10 mouse cellular contexts compared by ENCODE assay signal in the genomic region with DNA sequence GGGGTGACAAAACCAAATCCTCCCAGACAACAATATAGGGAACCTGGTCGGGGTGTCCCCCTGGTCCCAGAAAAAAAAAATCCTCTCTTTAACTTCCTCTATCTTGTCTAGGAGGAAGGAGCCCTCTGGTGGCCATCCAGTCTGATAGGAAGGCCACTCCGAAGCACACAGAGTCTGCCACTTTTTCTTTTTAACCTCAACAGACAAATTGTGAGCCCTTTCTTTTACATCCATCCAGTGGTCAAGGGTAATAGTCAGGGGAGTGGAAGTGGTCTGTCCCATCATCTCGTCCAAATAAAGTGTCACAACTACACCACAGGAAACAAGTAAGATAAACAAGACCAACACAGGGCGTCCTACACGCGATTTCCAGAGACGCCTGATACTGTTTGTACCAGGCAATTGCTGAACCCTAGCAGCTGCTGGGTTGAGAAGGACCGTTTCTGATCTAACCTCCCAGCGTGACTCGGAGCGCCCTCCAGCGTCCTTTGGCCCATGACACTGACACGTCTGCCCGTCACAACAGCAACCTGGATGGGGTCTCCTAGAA. TPM values are rescaled to one million over a fixed set of nuclear protein-coding genes. Genes with fewer than 3 reads are reported as not detected.
DNase-seq lines count a peak whose midpoint lies in the region; ATAC-seq lines count a peak whose summit lies in the region.
"Had no signal": no experiment of that assay in that cellular context is flagged by ENCODE, and none has a peak within 500 bp of the region (broad histone marks: within the 10 kb centered on the region; RNA-seq: fewer than 3 reads in every experiment).

No protein-coding gene starts in this region.

- ATAC-seq in intestine, embryonic 14.5 days (replicated peaks; ENCODE audit: low FRiP score, low TSS enrichment, low read depth), result no peak
- ATAC-seq in megakaryocyte progenitor cell, adult 5-6 weeks (replicated peaks; ENCODE audit: poor library complexity), result peak; percentile 84
- no peak for ATAC-seq in forebrain, embryonic 14.5 days

- H3K36me3 ChIP-seq in intestine, embryonic 14.5 days (ENCODE audit: control insufficient read depth, insufficient read depth, low read length), result 0 out of 2 replicates have a peak, but pooled peaks cover 3% of the 10 kb centered on the region
- H3K36me3 ChIP-seq in forebrain, embryonic 14.5 days (ENCODE audit: control insufficient read depth, insufficient read depth, low read length), result no peaks in the 10 kb centered on the region
- H3K36me3 ChIP-seq: liver, embryonic 13.5 days had no signal

- H3K27me3 ChIP-seq in intestine, embryonic 14.5 days (replicated peaks; ENCODE audit: control insufficient read depth, insufficient read depth, low read length), result no peaks in the 10 kb centered on the region
- H3K27me3 ChIP-seq in forebrain, embryonic 14.5 days (replicated peaks; ENCODE audit: control insufficient read depth, insufficient read depth, low read length), result no peaks in the 10 kb centered on the region
- H3K27me3 ChIP-seq: liver, embryonic 13.5 days had no signal

- H3K9me3 ChIP-seq in intestine, embryonic 14.5 days (ENCODE audit: control insufficient read depth, low read length), result no peaks in the 10 kb centered on the region; the same call in 1 of the 2 replicates
- H3K9me3 ChIP-seq in forebrain, embryonic 14.5 days (replicated peaks; ENCODE audit: control insufficient read depth, low read length), result no peaks in the 10 kb centered on the region
- H3K9me3 ChIP-seq: liver, embryonic 13.5 days had no signal

- 69% methylated on average over 14 of the region's 14 CpGs for WGBS in intestine, embryonic 14.5 days
- 89% methylated on average over 14 of the region's 14 CpGs for whole genome bisulfite sequencing in forebrain, embryonic 14.5 days

- no peak overlapping the region for H3K4me2 ChIP-seq in intestine, embryonic 14.5 days (ENCODE audit: low read length)
- H3K4me2 ChIP-seq in forebrain, embryonic 14.5 days (ENCODE audit: low read length), result no peak overlapping the region
- H3K4me2 ChIP-seq: liver, embryonic 13.5 days had no signal

- peak; percentile 30 for DNase-seq in adrenal gland, adult 2 months
- DNase-seq in adrenal gland, adult 18-20 months (ENCODE audit: low spot score in 2 of 2), result no peak
- DNase-seq in left cerebral cortex, postnatal 25 days (ENCODE audit: low spot score in 2 of 2), result peak; percentile 18 to 49
- no peak for DNase-seq in left cerebral cortex, adult 18-20 months (ENCODE audit: low spot score in 2 of 2)
- DNase-seq in intestine, embryonic 14.5 days (ENCODE audit: low spot score), result no peak
- no peak for DNase-seq in forebrain, embryonic 14.5 days (ENCODE audit: low spot score)
- no peak for DNase-seq in urinary bladder, adult 18-20 months (ENCODE audit: low spot score in 2 of 2)
- DNase-seq: cerebellum, adult 8-10 months; liver, embryonic 13.5 days had no signal

- no peak overlapping the region for H3K4me3 ChIP-seq in intestine, embryonic 14.5 days (ENCODE audit: low read depth, low read length)
- no peak overlapping the region for H3K4me3 ChIP-seq in forebrain, embryonic 14.5 days (ENCODE audit: low read depth, low read length)
- H3K4me3 ChIP-seq: liver, embryonic 13.5 days had no signal

- peak overlapping the region; percentile 54; the same call in 1 of the 2 replicates for H3K27ac ChIP-seq in intestine, embryonic 14.5 days (ENCODE audit: low read depth)
- no peak overlapping the region for H3K27ac ChIP-seq in forebrain, embryonic 14.5 days (ENCODE audit: low read depth, low read length)
- H3K27ac ChIP-seq: liver, embryonic 13.5 days had no signal

- peaks cover 17% of the 10 kb centered on the region for H3K4me1 ChIP-seq in intestine, embryonic 14.5 days (replicated peaks; ENCODE audit: control insufficient read depth, insufficient read depth, low read length)
- no peaks in the 10 kb centered on the region for H3K4me1 ChIP-seq in forebrain, embryonic 14.5 days (ENCODE audit: control insufficient read depth, insufficient read depth, low read length)
- H3K4me1 ChIP-seq: liver, embryonic 13.5 days had no signal

- intact Hi-C loops in left cerebral cortex, postnatal 25 days (cut with DNase I), result no loop called here

- H3K9ac ChIP-seq in intestine, embryonic 14.5 days (ENCODE audit: low read length), result no peak overlapping the region
- H3K9ac ChIP-seq in forebrain, embryonic 14.5 days (ENCODE audit: low read length), result no peak overlapping the region
- H3K9ac ChIP-seq: liver, embryonic 13.5 days had no signal

RNA-seq across cellular contexts. Expression of a gene that starts 1.4 kb away (rescaled TPM):
- total RNA-seq in adrenal gland, adult 2 months (2021), result 1 to 10 TPM; 3.7 to 4.6 TPM
- polyA plus RNA-seq in adrenal gland, adult 2 months (2012; rRNA removed), result 1.6 and 3.6 TPM in 2 replicates
- 1 to 10 TPM; 4.5 to 6.3 TPM for total RNA-seq in adrenal gland, adult 18-20 months (2021)
- total RNA-seq in left cerebral cortex, postnatal 25 days (2021), result 1 to 10 TPM; 2.5 to 2.7 TPM
- 1 to 10 TPM; 2.4 to 2.6 TPM for total RNA-seq in left cerebral cortex, adult 18-20 months (2021)
- polyA plus RNA-seq in intestine, embryonic 14.5 days (2014; fragmentation: Nextera tagmentation; extraction: Ambion mirVana), result 4.7 and 5.2 TPM in 2 replicates
- not detected in 2 replicates for total RNA-seq in megakaryocyte progenitor cell, adult 5-6 weeks (2015)
- total RNA-seq in megakaryocyte progenitor cell, adult 5-6 weeks (2017), result not detected in 2 replicates
- 0.22 and 0.33 TPM in 2 replicates for polyA plus RNA-seq in forebrain, embryonic 14.5 days (2014; fragmentation: Nextera tagmentation; extraction: Ambion mirVana)

RNA-seq across cellular contexts. Expression of a gene that starts 10.6 kb away (rescaled TPM):
- 1 to 10 TPM in 1 of 2 experiments, not detected in 1; 2.2 TPM for total RNA-seq in adrenal gland, adult 2 months (2021)
- polyA plus RNA-seq in adrenal gland, adult 2 months (2012; rRNA removed), result 0.42 TPM in 1 of 2 replicates, not detected in the other
- 1 to 10 TPM; 2.0 TPM for total RNA-seq in adrenal gland, adult 18-20 months (2021)
- 1 to 10 TPM; 1.1 to 1.2 TPM for total RNA-seq in left cerebral cortex, postnatal 25 days (2021)
- total RNA-seq in left cerebral cortex, adult 18-20 months (2021), result 1 to 10 TPM in 1 of 2 experiments, not detected in 1; 1.1 TPM
- 6.4 and 15.5 TPM in 2 replicates for polyA plus RNA-seq in intestine, embryonic 14.5 days (2014; fragmentation: Nextera tagmentation; extraction: Ambion mirVana)
- total RNA-seq in megakaryocyte progenitor cell, adult 5-6 weeks (2015), result not detected in 2 replicates
- total RNA-seq in megakaryocyte progenitor cell, adult 5-6 weeks (2017), result not detected in 2 replicates
- polyA plus RNA-seq in forebrain, embryonic 14.5 days (2014; fragmentation: Nextera tagmentation; extraction: Ambion mirVana), result 0.94 TPM in 1 of 2 replicates, not detected in the other

RNA-seq across cellular contexts. Expression of a gene that starts 17.6 kb away (rescaled TPM):
- total RNA-seq in adrenal gland, adult 2 months (2021), result 10 to 100 TPM; 23.3 to 45.5 TPM
- 56.8 and 73.5 TPM in 2 replicates for polyA plus RNA-seq in adrenal gland, adult 2 months (2012; rRNA removed)
- 10 to 100 TPM; 24.3 to 24.4 TPM for total RNA-seq in adrenal gland, adult 18-20 months (2021)
- total RNA-seq in left cerebral cortex, postnatal 25 days (2021), result 10 to 100 TPM; 86.4 to 92.7 TPM
- 10 to 100 TPM; 78.2 to 87.4 TPM for total RNA-seq in left cerebral cortex, adult 18-20 months (2021)
- polyA plus RNA-seq in intestine, embryonic 14.5 days (2014; fragmentation: Nextera tagmentation; extraction: Ambion mirVana), result 38.7 and 40.6 TPM in 2 replicates
- 3.4 and 7.4 TPM in 2 replicates for total RNA-seq in megakaryocyte progenitor cell, adult 5-6 weeks (2015)
- 3.2 and 3.3 TPM in 2 replicates for total RNA-seq in megakaryocyte progenitor cell, adult 5-6 weeks (2017)
- polyA plus RNA-seq in forebrain, embryonic 14.5 days (2014; fragmentation: Nextera tagmentation; extraction: Ambion mirVana), result 63.3 and 82.1 TPM in 2 replicates

RNA-seq across cellular contexts. Expression of a gene that starts 27.4 kb away (rescaled TPM):
- 10 to 100 TPM; 60.4 to 65.2 TPM for total RNA-seq in adrenal gland, adult 2 months (2021)
- polyA plus RNA-seq in adrenal gland, adult 2 months (2012; rRNA removed), result 46.0 and 61.1 TPM in 2 replicates
- total RNA-seq in adrenal gland, adult 18-20 months (2021), result 10 to 100 TPM; 54.4 to 63.2 TPM
- 10 to 100 TPM; 39.1 to 41.1 TPM for total RNA-seq in left cerebral cortex, postnatal 25 days (2021)
- total RNA-seq in left cerebral cortex, adult 18-20 months (2021), result 10 to 100 TPM; 37.3 to 40.1 TPM
- polyA plus RNA-seq in intestine, embryonic 14.5 days (2014; fragmentation: Nextera tagmentation; extraction: Ambion mirVana), result 64.4 and 69.1 TPM in 2 replicates
- 64.8 and 71.0 TPM in 2 replicates for total RNA-seq in megakaryocyte progenitor cell, adult 5-6 weeks (2015)
- total RNA-seq in megakaryocyte progenitor cell, adult 5-6 weeks (2017), result 31.2 and 32.5 TPM in 2 replicates
- polyA plus RNA-seq in forebrain, embryonic 14.5 days (2014; fragmentation: Nextera tagmentation; extraction: Ambion mirVana), result 55.0 and 59.2 TPM in 2 replicates

RNA-seq across cellular contexts. Expression of a gene that starts 29.1 kb away (rescaled TPM):
- total RNA-seq in adrenal gland, adult 2 months (2021), result 1 to 10 TPM in 1 of 2 experiments, under 1 TPM in 1; 0.76 to 1.5 TPM
- polyA plus RNA-seq in adrenal gland, adult 2 months (2012; rRNA removed), result not detected in 2 replicates
- total RNA-seq in adrenal gland, adult 18-20 months (2021), result 1 to 10 TPM; 1.4 to 2.8 TPM
- total RNA-seq in left cerebral cortex, postnatal 25 days (2021), result 1 to 10 TPM; 3.2 to 5.4 TPM
- 1 to 10 TPM; 4.4 to 5.2 TPM for total RNA-seq in left cerebral cortex, adult 18-20 months (2021)
- polyA plus RNA-seq in intestine, embryonic 14.5 days (2014; fragmentation: Nextera tagmentation; extraction: Ambion mirVana), result 0.28 TPM in 1 of 2 replicates, not detected in the other
- not detected in 2 replicates for total RNA-seq in megakaryocyte progenitor cell, adult 5-6 weeks (2015)
- not detected in 2 replicates for total RNA-seq in megakaryocyte progenitor cell, adult 5-6 weeks (2017)
- 2.5 and 3.2 TPM in 2 replicates for polyA plus RNA-seq in forebrain, embryonic 14.5 days (2014; fragmentation: Nextera tagmentation; extraction: Ambion mirVana)
- polyA plus RNA-seq: liver, embryonic 13.5 days had no signal

Comparison
In these comparisons a context has a peak if more than half of its experiments do, and no peak if none do; other contexts are left out.
1. DNase-seq: peak in adrenal gland, adult 2 months (single experiment) and left cerebral cortex, postnatal 25 days (2 of 2); none in adrenal gland, adult 18-20 months (0 of 2), left cerebral cortex, adult 18-20 months (0 of 2), intestine, embryonic 14.5 days (single experiment), forebrain, embryonic 14.5 days (single experiment) and urinary bladder, adult 18-20 months (0 of 2).